Mouse (Mus musculus) limb, embryonic 11.5 days (tissue): ENCODE measurements around the gene Tmed8. TPM values are rescaled to one million over a fixed set of nuclear protein-coding genes. Genes with fewer than 3 reads are reported as not detected.

Experiments used
- ATAC-seq: fragments of 200-750 bp; cut with Nextera tagmentation; 2 replicates; pipeline ENCODE4 v1.8.0; 2017; ENCODE audit warnings: low read depth; ENCODE audit not compliant: insufficient number of reproducible peaks, low FRiP score, low TSS enrichment
- DNase-seq: peaks from one replicate; pipeline ENCODE4 v3.0.0-alpha.2; 2015; ENCODE audit warnings: low spot score
- H3K27ac ChIP-seq: fragments of 300-500 bp; sonication (generic); replicated peaks from 2 replicates; pipeline ENCODE4 v1.5.1; 2014; ENCODE audit warnings: low read depth, mild to moderate bottlenecking, low read length
- H3K27me3 ChIP-seq: fragments of 300-500 bp; sonication (generic); 2 replicates; pipeline ENCODE4 v1.6.1; 2014; ENCODE audit warnings: mild to moderate bottlenecking, low read length, mixed read lengths; ENCODE audit not compliant: control insufficient read depth, insufficient read depth
- H3K36me3 ChIP-seq: fragments of 300-500 bp; sonication (generic); 2 replicates; pipeline ENCODE4 v1.6.1; 2014; ENCODE audit warnings: mild to moderate bottlenecking, low read length, moderate library complexity, mixed read lengths; ENCODE audit not compliant: control insufficient read depth, insufficient read depth
- H3K4me1 ChIP-seq: fragments of 300-500 bp; sonication (generic); 2 replicates; pipeline ENCODE4 v1.6.1; 2014; ENCODE audit warnings: low read length, mixed read lengths; ENCODE audit not compliant: control insufficient read depth, insufficient read depth
- H3K4me2 ChIP-seq: fragments of 300-500 bp; sonication (generic); 2 replicates; pipeline ENCODE4 v1.6.1; 2014; ENCODE audit warnings: low read depth, mild to moderate bottlenecking, moderate library complexity; ENCODE audit not compliant: severe bottlenecking
- H3K4me3 ChIP-seq: fragments of 300-500 bp; sonication (generic); 2 replicates; pipeline ENCODE4 v1.5.1; 2014; ENCODE audit warnings: low read depth, low read length
- H3K9ac ChIP-seq: fragments of 300-500 bp; sonication (generic); 2 replicates; pipeline ENCODE4 v1.6.1; 2014; ENCODE audit warnings: mild to moderate bottlenecking, low read length
- H3K9me3 ChIP-seq: fragments of 300-500 bp; sonication (generic); 2 replicates; pipeline ENCODE4 v1.6.1; 2016; ENCODE audit warnings: low read length; ENCODE audit not compliant: control insufficient read depth
- WGBS: fragments of 180-500 bp; shearing (Covaris S2); extraction: QIAGEN DNeasy Blood & Tissue Kit; methylation state at CpG from one replicate; pipeline ENCODE4 v1.1.7; 2014; 5-methylcytosine and 5-hydroxymethylcytosine counted together
- polyA plus RNA-seq: library from polyadenylated mRNA; unstranded; fragments of >200 nt; fragmentation: Nextera tagmentation; extraction: Ambion mirVana; gene quantifications from 2 replicates; pipeline ENCODE4 v1.2.1, GENCODE M21; 2014

The Tmed8 gene
- polyA plus RNA-seq = 3.0 and 3.2 TPM in 2 replicates

- Histone ChIP-seq H3K9ac (peak within 1 kb of the TSS; percentile 87), H3K4me3 (peak within 1 kb of the TSS; percentile 75), H3K36me3 (no peaks in the 10 kb centered on the region), H3K27ac (0 out of 2 replicates have a peak within 1 kb of the TSS, but pooled peaks have one; percentile 21), H3K4me2 (peak within 1 kb of the TSS; percentile 95), H3K4me1 (no peaks in the 10 kb centered on the region), H3K27me3 (no peaks in the 10 kb centered on the region), H3K9me3 (no peaks in the 10 kb centered on the region)
- 1% methylated on average over 44 of the region's 70 CpGs for WGBS
- peak; percentile 92 for ATAC-seq
- peak; percentile 77 for DNase-seq
Measured at GRCm38 (mm10) chr12:87199973-87200586, at the start of gene Tmed8. Tmed8 (minus strand) TSS chr12:87200454.

- H3K27me3 ChIP-seq = no peaks in the 10 kb centered on the region
- no peak within 1 kb of the TSS for H3K4me3 ChIP-seq
- no peak within 1 kb of the TSS for H3K4me2 ChIP-seq
- no peak for DNase-seq
- H3K4me1 ChIP-seq = no peaks in the 10 kb centered on the region
- ATAC-seq = no peak
- H3K9ac ChIP-seq = no peak within 1 kb of the TSS
- H3K36me3 ChIP-seq = peaks cover 12% of the 10 kb centered on the region
- no peak within 1 kb of the TSS for H3K27ac ChIP-seq
- no peaks in the 10 kb centered on the region for H3K9me3 ChIP-seq
- WGBS = 100% methylated on average over 1 of the region's 1 CpGs
Measured at GRCm38 (mm10) chr12:87238632-87239031, 38.4 kb upstream of the Tmed8 start, which contains the start of gene Noxred1. Noxred1 (minus strand) TSS chr12:87238732.

- no peaks in the 10 kb centered on the region for H3K4me1 ChIP-seq
- DNase-seq (no peak), ATAC-seq (no peak)
- H3K36me3 ChIP-seq = peaks cover 9% of the 10 kb centered on the region
- H3K4me2 ChIP-seq = no peak overlapping the region
- 92% methylated on average over 5 of the region's 5 CpGs for WGBS
- no peak overlapping the region for H3K27ac ChIP-seq
- no peak overlapping the region for H3K4me3 ChIP-seq
- no peak overlapping the region for H3K9ac ChIP-seq
- no peaks in the 10 kb centered on the region for H3K27me3 ChIP-seq
- no peaks in the 10 kb centered on the region for H3K9me3 ChIP-seq
Measured at GRCm38 (mm10) chr12:87236882-87237483, 36.7 kb upstream of the Tmed8 start.

GRCm38 (mm10) chr12:87230379-87230895 is 30.2 kb upstream of the Tmed8 start:
- Histone ChIP-seq H3K27me3 (no peaks in the 10 kb centered on the region), H3K4me2 (no peak overlapping the region), H3K9me3 (no peaks in the 10 kb centered on the region), H3K4me3 (no peak overlapping the region), H3K9ac (no peak overlapping the region), H3K4me1 (no peaks in the 10 kb centered on the region), H3K27ac (no peak overlapping the region), H3K36me3 (no peaks in the 10 kb centered on the region)
- DNase-seq = no peak
- no peak for ATAC-seq

GRCm38 (mm10) chr12:87229633-87230032 is 29.4 kb upstream of the Tmed8 start:
- no peaks in the 10 kb centered on the region for H3K27me3 ChIP-seq
- ATAC-seq = no peak
- H3K36me3 ChIP-seq = no peaks in the 10 kb centered on the region
- H3K4me3 ChIP-seq = no peak overlapping the region
- no peaks in the 10 kb centered on the region for H3K4me1 ChIP-seq
- H3K9ac ChIP-seq = no peak overlapping the region
- no peak for DNase-seq
- no peaks in the 10 kb centered on the region for H3K9me3 ChIP-seq
- H3K27ac ChIP-seq = no peak overlapping the region
- H3K4me2 ChIP-seq = no peak overlapping the region
- 90% methylated on average over 2 of the region's 2 CpGs for WGBS

- H3K9me3 ChIP-seq = no peaks in the 10 kb centered on the region
- no peak overlapping the region for H3K27ac ChIP-seq
- no peaks in the 10 kb centered on the region for H3K27me3 ChIP-seq
- WGBS = 74% methylated on average over 7 of the region's 7 CpGs
- H3K9ac ChIP-seq = no peak overlapping the region
- ATAC-seq (no peak), DNase-seq (no peak)
- no peaks in the 10 kb centered on the region for H3K4me1 ChIP-seq
- no peaks in the 10 kb centered on the region for H3K36me3 ChIP-seq
- H3K4me2 ChIP-seq = no peak overlapping the region
- H3K4me3 ChIP-seq = no peak overlapping the region
Measured at GRCm38 (mm10) chr12:87226801-87227200, 26.5 kb upstream of the Tmed8 start.

- H3K27ac ChIP-seq = no peak overlapping the region
- no peaks in the 10 kb centered on the region for H3K27me3 ChIP-seq
- no peaks in the 10 kb centered on the region for H3K9me3 ChIP-seq
- no peak overlapping the region for H3K4me3 ChIP-seq
- WGBS = 76% methylated on average over 10 of the region's 10 CpGs
- H3K9ac ChIP-seq = no peak overlapping the region
- no peak for DNase-seq
- ATAC-seq = no peak
- no peaks in the 10 kb centered on the region for H3K4me1 ChIP-seq
- no peak overlapping the region for H3K4me2 ChIP-seq
- H3K36me3 ChIP-seq = no peaks in the 10 kb centered on the region
Measured at GRCm38 (mm10) chr12:87224950-87225349, 24.7 kb upstream of the Tmed8 start.

GRCm38 (mm10) chr12:87219362-87219761 is 19.1 kb upstream of the Tmed8 start:
- H3K4me1 ChIP-seq = no peaks in the 10 kb centered on the region

More at GRCm38 (mm10) chr12:87219362-87219761, 19.1 kb upstream of the Tmed8 start:
- Histone ChIP-seq H3K27me3 (no peaks in the 10 kb centered on the region), H3K27ac (no peak overlapping the region), H3K4me2 (no peak overlapping the region), H3K9ac (no peak overlapping the region), H3K9me3 (no peaks in the 10 kb centered on the region), H3K4me3 (no peak overlapping the region), H3K36me3 (no peaks in the 10 kb centered on the region)
- ATAC-seq (no peak), DNase-seq (no peak)
- WGBS = 75% methylated on average over 7 of the region's 7 CpGs
